Mouse (Mus musculus) ovary, postnatal 10 days (tissue): Measurements from ENCODE around the gene Gm9945.

Experiments
- DNase-seq: peaks from one replicate; pipeline ENCODE4 v3.0.0; 2022; ENCODE audit warnings: low spot score

Gm9945 gene

DNA sequence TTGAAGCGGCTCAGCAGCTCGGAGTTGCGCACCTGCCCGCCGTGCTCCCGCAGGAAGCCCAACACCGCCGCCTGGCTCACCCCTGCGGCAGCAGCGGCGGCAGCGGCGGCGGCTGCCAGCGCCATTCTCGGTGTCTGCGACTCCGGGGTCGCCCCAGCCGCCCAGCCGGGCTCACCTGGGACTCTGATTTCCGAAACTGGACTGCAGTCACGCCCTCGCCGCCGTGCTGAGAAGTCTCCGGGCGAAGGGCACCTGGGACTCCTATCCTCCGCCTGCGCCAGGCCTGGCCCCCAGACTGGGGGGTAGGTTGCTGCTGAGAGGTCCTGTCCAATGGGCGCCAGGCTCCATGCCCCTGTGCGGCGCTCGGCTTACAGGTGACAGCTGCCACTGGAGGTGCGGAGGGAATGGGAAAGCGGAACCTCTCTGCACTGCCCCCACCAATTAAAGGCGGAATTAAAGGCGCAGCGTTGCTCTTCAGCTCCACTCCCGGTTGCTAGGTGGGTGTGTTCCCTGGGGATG, at the start of gene Gm9945, which contains the start of gene Sowaha:
Gene Gm9945, plus strand, starts transcription at position 384 of the 519 bp plus-strand sequence.
Gene Sowaha, minus strand, starts transcription at position 492 of the 519 bp plus-strand sequence.
- DNase-seq: no peak

GRCm38 (mm10) chr11:53430300-53430669, 49.7 kb upstream of the Gm9945 start:
- no peak for DNase-seq

- DNase-seq: peak; percentile 91
These were observed 49.2 kb upstream of the Gm9945 start, which contains the start of the genes Uqcrq and Gdf9 for GRCm38 (mm10) chr11:53430670-53431346. Gene Uqcrq (minus strand): TSS chr11:53430831. Gene Gdf9 (plus strand): TSS chr11:53431023.

GRCm38 (mm10) chr11:53431347-53432056, 48.5 kb upstream of the Gm9945 start:
- DNase-seq: no peak

DNA sequence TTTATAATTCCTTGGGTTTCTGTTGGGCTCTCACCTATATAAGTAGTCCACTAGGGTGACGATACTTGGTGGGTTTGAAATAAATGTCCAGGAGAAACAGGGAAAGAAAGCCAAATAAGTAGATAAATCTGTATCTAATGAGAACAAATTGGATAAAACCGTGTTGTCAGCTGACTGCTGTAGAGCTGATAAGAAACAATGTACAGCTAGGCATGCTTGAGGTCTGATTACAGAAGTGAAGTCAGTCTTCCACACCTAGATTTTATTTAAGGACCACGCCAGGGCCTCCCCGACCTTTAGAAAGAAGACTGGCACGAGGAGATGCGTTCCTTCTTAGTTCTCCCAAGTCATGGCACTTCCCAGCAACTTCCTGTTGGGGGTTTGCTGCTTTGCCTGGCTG, 46.9 kb upstream of the Gm9945 start:
- DNase-seq: no peak

GRCm38 (mm10) chr11:53435504-53435903, 44.5 kb upstream of the Gm9945 start:
- DNase-seq: no peak

- DNase-seq: no peak
These were observed 43.6 kb upstream of the Gm9945 start for GRCm38 (mm10) chr11:53436338-53436737.

DNA sequence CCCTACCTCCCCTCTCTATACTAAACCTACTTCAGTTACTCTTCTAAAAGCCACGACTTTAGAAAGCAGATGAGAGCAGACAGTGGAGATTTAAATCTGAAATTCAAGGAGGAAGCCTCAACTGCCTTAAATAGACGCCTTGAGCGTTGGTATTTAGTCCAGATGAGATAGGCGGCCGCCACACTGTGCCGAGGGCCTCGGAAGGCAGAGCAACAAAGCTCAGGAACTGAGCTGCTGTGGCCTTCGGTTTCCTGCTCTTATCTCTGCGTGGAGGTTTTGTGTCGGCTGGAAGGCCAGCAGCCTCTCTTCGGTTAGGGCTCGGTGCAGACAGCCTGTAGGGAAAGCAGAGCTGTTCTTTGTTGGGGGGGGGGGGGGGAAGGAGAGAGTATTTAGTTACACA, 38.0 kb upstream of the Gm9945 start:
- DNase-seq: no peak

GRCm38 (mm10) chr11:53443861-53444260, 36.1 kb upstream of the Gm9945 start:
- DNase-seq: no peak

- no peak for DNase-seq
These were observed 34.4 kb upstream of the Gm9945 start for GRCm38 (mm10) chr11:53445562-53445961.

- no peak for DNase-seq
These were observed 33.8 kb upstream of the Gm9945 start for GRCm38 (mm10) chr11:53446183-53446582.

GRCm38 (mm10) chr11:53447996-53448395, 32.0 kb upstream of the Gm9945 start:
- no peak for DNase-seq

DNA sequence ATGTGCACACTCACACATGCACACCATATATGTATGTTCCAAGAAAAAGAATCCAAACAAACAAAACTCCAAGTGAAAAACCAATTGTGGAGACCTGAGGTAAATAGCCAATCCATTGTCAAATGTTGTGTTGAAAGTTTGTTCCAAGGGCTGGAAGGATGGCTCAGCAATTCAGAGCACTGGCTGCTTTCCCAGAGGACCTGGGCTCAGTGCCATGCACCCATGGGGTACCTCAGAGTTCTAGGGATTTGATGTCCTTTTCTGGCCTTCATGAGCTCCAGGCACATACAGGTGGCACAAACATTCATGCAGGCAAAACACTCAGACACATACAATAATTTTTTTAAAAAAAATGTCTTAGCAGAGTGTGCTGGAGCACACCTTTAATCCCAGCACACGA, 31.4 kb upstream of the Gm9945 start:
- no peak for DNase-seq

DNA sequence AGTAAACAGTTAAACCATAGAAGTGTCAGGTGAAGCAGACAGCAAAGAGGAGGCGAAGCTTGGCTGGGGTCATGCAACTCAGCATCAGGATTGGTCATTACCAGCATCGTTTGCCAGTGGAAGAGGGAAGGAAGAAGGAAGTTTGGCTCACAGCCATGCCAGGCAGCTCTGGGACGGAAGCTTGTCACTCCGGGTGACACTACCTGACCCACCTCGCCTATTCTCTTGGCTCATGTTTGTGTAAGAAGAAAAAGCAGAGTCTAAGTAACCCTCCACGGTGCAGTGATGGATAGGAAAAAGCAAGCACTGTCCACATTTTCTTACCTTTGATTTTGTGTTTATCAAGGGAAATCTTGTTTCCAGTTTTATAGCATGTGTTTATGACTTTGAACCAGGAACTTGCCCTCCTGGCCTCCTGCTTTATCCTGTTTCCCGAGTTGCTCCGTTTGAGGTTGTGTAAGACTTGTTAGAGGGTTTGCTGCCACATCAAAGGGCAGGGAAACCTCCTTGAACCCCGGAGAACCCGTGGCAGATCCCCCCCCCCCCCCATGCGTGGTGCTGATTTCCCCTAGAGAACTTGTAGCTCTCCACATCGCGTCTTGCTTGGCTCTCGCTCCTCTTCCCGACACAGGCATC, 29.8 kb upstream of the Gm9945 start:
- DNase-seq: no peak

GRCm38 (mm10) chr11:53451361-53451760, 28.6 kb upstream of the Gm9945 start:
- no peak for DNase-seq

DNA sequence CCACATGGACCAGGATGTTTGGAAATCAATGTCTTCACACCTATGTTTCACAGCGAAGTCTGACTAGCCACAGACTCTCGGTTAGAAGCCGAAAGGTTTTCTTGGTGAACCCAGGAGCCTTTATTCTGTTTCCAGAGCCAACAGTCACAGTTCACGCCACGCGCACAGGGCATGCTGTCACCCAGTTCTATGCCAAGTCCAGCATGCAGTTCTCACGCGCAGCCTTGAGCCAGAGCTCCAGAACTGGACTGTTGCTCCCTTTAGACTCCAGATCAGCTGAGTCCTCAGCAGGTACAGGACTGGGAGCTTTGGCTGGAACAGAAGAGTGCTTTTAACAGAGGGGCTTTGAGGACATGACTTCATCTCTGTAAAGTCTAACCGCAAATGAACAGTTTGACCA, 27.6 kb upstream of the Gm9945 start:
- DNase-seq: no peak

- DNase-seq: no peak
These were observed 26.9 kb upstream of the Gm9945 start for GRCm38 (mm10) chr11:53453031-53453430.

DNA sequence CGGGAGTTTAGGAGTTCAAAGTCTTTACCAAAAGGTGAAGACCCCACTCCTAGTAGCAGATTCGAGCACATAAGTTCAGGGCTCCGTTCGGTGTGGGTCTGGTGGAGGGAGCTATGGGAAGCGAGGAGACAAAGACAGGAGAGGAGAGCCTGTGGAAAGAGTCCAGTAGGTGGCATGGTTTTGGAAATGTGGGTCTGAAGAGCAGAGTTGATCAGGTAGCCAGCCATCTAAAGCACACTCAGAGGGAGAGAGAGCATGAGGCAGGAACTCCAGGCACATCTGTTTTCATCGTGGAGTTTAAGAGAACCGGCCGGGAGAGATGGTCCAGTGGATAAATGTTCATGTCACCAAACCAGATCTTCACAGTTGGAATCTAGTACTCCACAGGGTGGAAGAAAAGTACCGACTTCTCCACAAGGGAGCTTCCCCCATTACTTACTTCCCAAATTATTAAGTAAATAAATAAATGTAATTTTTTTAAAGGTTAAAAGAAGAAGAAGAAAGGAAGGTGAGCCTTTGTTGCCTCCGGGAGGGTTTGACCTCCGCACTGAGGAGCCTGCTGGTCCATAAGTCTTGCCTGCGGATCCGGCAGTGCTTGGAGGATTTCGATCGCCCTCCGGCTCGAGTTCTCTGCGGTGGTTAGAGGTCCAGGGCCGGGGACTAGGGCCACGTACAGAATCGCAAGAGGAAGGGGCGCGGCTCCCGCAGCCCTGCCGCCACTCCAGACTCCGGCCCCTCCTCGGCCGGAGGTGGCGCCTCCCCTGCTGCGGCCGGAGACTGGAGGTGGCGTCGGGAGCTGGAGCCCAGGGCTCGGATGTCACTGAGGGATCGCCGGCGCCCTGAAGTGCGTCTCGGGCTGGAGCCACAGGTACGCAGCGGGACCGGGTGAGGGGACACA, 23.2 kb upstream of the Gm9945 start, which contains the start of the genes Gm10447 and Shroom1:
Gene Gm10447, minus strand, starts transcription at position 637 of the 898 bp plus-strand sequence.
Gene Shroom1, plus strand, starts transcription at position 732 of the 898 bp plus-strand sequence.
- DNase-seq: no peak

DNA sequence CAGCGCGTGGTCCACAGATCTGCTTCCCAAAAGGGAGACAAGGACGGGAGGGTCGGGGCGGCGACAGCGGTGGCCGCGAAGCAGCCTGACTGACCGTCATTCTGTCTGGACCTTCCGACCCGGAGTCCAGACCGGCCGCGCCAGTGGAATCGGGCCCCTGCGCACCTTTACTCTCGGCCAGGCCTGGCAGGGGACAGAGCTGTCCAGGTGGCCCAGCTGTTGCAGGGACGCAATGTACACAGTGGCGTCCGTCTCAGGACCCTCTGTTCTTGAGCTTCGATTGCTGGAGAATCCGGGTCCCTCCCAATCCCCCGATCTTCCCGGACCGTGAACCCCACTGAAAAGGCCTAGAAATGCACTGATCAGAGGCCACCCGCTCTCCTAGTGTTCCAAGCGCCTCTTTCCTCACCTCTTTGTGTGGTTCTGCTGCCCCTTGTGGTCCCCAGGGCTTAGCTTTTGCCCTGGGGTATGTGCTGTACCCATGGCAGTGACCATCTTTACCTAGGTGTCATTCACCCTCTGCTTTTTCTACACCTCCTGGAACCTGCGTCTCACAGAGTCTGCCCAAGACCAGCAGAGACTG, 22.5 kb upstream of the Gm9945 start:
- no peak for DNase-seq

- DNase-seq: no peak
These were observed 21.0 kb upstream of the Gm9945 start for GRCm38 (mm10) chr11:53458996-53459395.

- DNase-seq: no peak
These were observed 19.8 kb upstream of the Gm9945 start for GRCm38 (mm10) chr11:53460192-53460591.
